17 mouse cellular contexts compared by ENCODE assay signal in genomic region chr4:116815276-116815675, GRCm38 (mm10). TPM values are rescaled to one million over a fixed set of nuclear protein-coding genes. Genes with fewer than 3 reads are reported as not detected.
"Had no signal": no experiment of that assay in that cellular context is flagged by ENCODE, and none has a peak within 500 bp of the region (broad histone marks: within the 10 kb centered on the region; RNA-seq: fewer than 3 reads in every experiment).

No protein-coding gene starts in this region.

- ATAC-seq: liver, embryonic 12.5 days; midbrain, embryonic 15.5 days had no signal

- H3K4me1 ChIP-seq: midbrain, embryonic 15.5 days had no signal

- H3K9me3 ChIP-seq: limb, embryonic 15.5 days; liver, embryonic 12.5 days; midbrain, embryonic 15.5 days had no signal

- H3K4me2 ChIP-seq: limb, embryonic 15.5 days; liver, embryonic 12.5 days; lung, embryonic 14.5 days; midbrain, embryonic 11.5 days; midbrain, embryonic 15.5 days had no signal

- H3K36me3 ChIP-seq: midbrain, embryonic 15.5 days had no signal

- H3K4me3 ChIP-seq: limb, embryonic 15.5 days; liver, embryonic 12.5 days; midbrain, embryonic 15.5 days had no signal

- H3K9ac ChIP-seq: limb, embryonic 15.5 days; liver, embryonic 12.5 days; lung, embryonic 14.5 days; midbrain, embryonic 15.5 days had no signal

- DNase-seq: kidney, adult 8-10 months; kidney, postnatal 25 days; layer of hippocampus, adult 9-11 months; layer of hippocampus, postnatal 36 days; lung, embryonic 14.5 days; lung, postnatal 10 days; lung, postnatal 4 days; right cerebral cortex, adult 18-20 months; right cerebral cortex, postnatal 25 days; thymus, adult 2 months; thymus, postnatal 36 days had no signal

- H3K27ac ChIP-seq: limb, embryonic 15.5 days; liver, embryonic 12.5 days; midbrain, embryonic 15.5 days; stomach, postnatal 0 days had no signal

RNA-seq across cellular contexts. Expression of gene Hpdl, which starts 6.2 kb away (rescaled TPM):
- total RNA-seq: megakaryocyte, adult 5-6 weeks had no signal
